Mouse (Mus musculus): Measurements from ENCODE around the gene Olfr1338.
"Not testable (repeated sequence)": the region's sequence is repeated elsewhere in the genome, so short reads cannot be mapped to it uniquely, and the experiment has no call there.

Gene Olfr1338

GRCm38 (mm10) chr4:118758637-118759036 lies at the start of gene Olfr1338:
Gene Olfr1338, minus strand, starts transcription at chr4:118758737.
- DNase-seq (ENCODE audit: extremely low read depth, insufficient read length, low spot score) = no peak

GRCm38 (mm10) chr4:118792796-118793195 lies 34.3 kb upstream of the Olfr1338 start:
- DNase-seq (ENCODE audit: extremely low read depth, insufficient read length, low spot score) = not testable (repeated sequence)

GRCm38 (mm10) chr4:118782486-118782885 lies 23.9 kb upstream of the Olfr1338 start, which contains the start of gene Olfr1337:
Gene Olfr1337, minus strand, starts transcription at chr4:118782586.
- DNase-seq (ENCODE audit: extremely low read depth, insufficient read length, low spot score) = no peak

- no peak for DNase-seq (ENCODE audit: extremely low read depth, insufficient read length, low spot score)
Observed at GRCm38 (mm10) chr4:118741881-118742280, 16.7 kb downstream of the Olfr1338 start.

GRCm38 (mm10) chr4:118740988-118741698 lies 17.4 kb downstream of the Olfr1338 start:
- no peak for DNase-seq (ENCODE audit: extremely low read depth, insufficient read length, low spot score)

GRCm38 (mm10) chr4:118739574-118739973 lies 19.0 kb downstream of the Olfr1338 start:
- no peak for DNase-seq (ENCODE audit: extremely low read depth, insufficient read length, low spot score)

GRCm38 (mm10) chr4:118731875-118732274 lies 26.7 kb downstream of the Olfr1338 start, which contains the start of gene Olfr1339:
Gene Olfr1339, plus strand, starts transcription at chr4:118732175.
- DNase-seq (ENCODE audit: extremely low read depth, insufficient read length, low spot score) = no peak

- no peak for DNase-seq (ENCODE audit: extremely low read depth, insufficient read length, low spot score)
Observed at GRCm38 (mm10) chr4:118721742-118722483, 36.6 kb downstream of the Olfr1338 start.

- DNase-seq (ENCODE audit: extremely low read depth, insufficient read length, low spot score) = no peak
Observed at GRCm38 (mm10) chr4:118719838-118720237, 38.7 kb downstream of the Olfr1338 start, which contains the start of gene Olfr1340. Gene Olfr1340, plus strand, starts transcription at chr4:118720138.

- no peak for DNase-seq (ENCODE audit: extremely low read depth, insufficient read length, low spot score)
Observed at GRCm38 (mm10) chr4:118711656-118712055, 46.9 kb downstream of the Olfr1338 start.

- no peak for DNase-seq (ENCODE audit: extremely low read depth, insufficient read length, low spot score)
Observed at GRCm38 (mm10) chr4:118708086-118708485, 50.5 kb downstream of the Olfr1338 start.

GRCm38 (mm10) chr4:118703223-118703622 lies 55.3 kb downstream of the Olfr1338 start, which contains the start of gene Olfr1341:
Gene Olfr1341, plus strand, starts transcription at chr4:118703523.
- no peak for DNase-seq (ENCODE audit: extremely low read depth, insufficient read length, low spot score)
